Mouse (Mus musculus) heart, postnatal 0 days (tissue): ENCODE results near the gene Tmem104.

Experiments used
- CTCF ChIP-seq: IDR thresholded peaks from 2 replicates; pipeline ENCODE4 v1.5.1; 2016; ENCODE audit warnings: antibody characterized with exemption, control low read depth, low read depth
- EP300 ChIP-seq: IDR thresholded peaks from 2 replicates; pipeline ENCODE4 v1.6.1; 2016; ENCODE audit warnings: antibody characterized with exemption, low read depth

- TF ChIP-seq CTCF: no peak
- no peak for TF ChIP-seq EP300
These were observed 49.3 kb downstream of the Tmem104 start for GRCm38 (mm10) chr11:115236570-115236969.
